Mouse (Mus musculus): ENCODE measurements around the gene Dpep3. TPM values are rescaled to one million over a fixed set of nuclear protein-coding genes. Genes with fewer than 3 reads are reported as not detected.
"Not testable (repeated sequence)": the region's sequence is repeated elsewhere in the genome, so short reads cannot be mapped to it uniquely, and the experiment has no call there.

Gene Dpep3
- not detected in 2 replicates for total RNA-seq (2014; rRNA removed)
- not detected in 2 replicates for polyA plus RNA-seq (2015; fragmentation: Nextera tagmentation; extraction: Ambion mirVana)

- Histone ChIP-seq H3K27ac (no peak within 1 kb of the TSS), H3K4me1 (ENCODE audit: insufficient read depth, low read length) (no peaks in the 10 kb centered on the region), H3K36me3 (ENCODE audit: insufficient read depth, low read length) (no peaks in the 10 kb centered on the region), H3K27me3 (ENCODE audit: insufficient read depth, low read length) (no peaks in the 10 kb centered on the region), H3K9me3 (ENCODE audit: low read length) (no peaks in the 10 kb centered on the region), H3K9ac (replicated peaks; ENCODE audit: low read length) (no peak within 1 kb of the TSS), H3K4me3 (ENCODE audit: low read length) (no peak within 1 kb of the TSS), H3K4me2 (ENCODE audit: low read depth, low read length) (no peak within 1 kb of the TSS)
- 92% methylated on average over 15 of the region's 15 CpGs for WGBS
- no peak for TF ChIP-seq CTCF (IDR thresholded peaks at IDR 0.05; ENCODE audit: low read depth)
- no peak for DNase-seq (ENCODE audit: low spot score)
- ATAC-seq, result no peak
These were observed at the start of gene Dpep3 for GRCm38 (mm10) chr8:105979325-105979724. Dpep3 (minus strand) TSS chr8:105979429.

GRCm38 (mm10) chr8:106022483-106022882 lies 43.3 kb upstream of the Dpep3 start:
- no peak overlapping the region for H3K4me3 ChIP-seq (ENCODE audit: low read length)
- H3K9ac ChIP-seq (replicated peaks; ENCODE audit: low read length), result no peak overlapping the region
- no peak overlapping the region for H3K4me2 ChIP-seq (ENCODE audit: low read depth, low read length)
- no peaks in the 10 kb centered on the region for H3K4me1 ChIP-seq (ENCODE audit: insufficient read depth, low read length)
- TF ChIP-seq CTCF (IDR thresholded peaks at IDR 0.05; ENCODE audit: low read depth), result peak; percentile 97
- H3K27ac ChIP-seq, result no peak overlapping the region
- H3K36me3 ChIP-seq (ENCODE audit: insufficient read depth, low read length), result peaks cover 4% of the 10 kb centered on the region; the same call in 1 of the 2 replicates
- peak; percentile 89 for DNase-seq (ENCODE audit: low spot score)
- H3K9me3 ChIP-seq (ENCODE audit: low read length), result no peaks in the 10 kb centered on the region
- H3K27me3 ChIP-seq (ENCODE audit: insufficient read depth, low read length), result no peaks in the 10 kb centered on the region
- peak; percentile 72; the same call in 1 of the 2 replicates for ATAC-seq

DNA sequence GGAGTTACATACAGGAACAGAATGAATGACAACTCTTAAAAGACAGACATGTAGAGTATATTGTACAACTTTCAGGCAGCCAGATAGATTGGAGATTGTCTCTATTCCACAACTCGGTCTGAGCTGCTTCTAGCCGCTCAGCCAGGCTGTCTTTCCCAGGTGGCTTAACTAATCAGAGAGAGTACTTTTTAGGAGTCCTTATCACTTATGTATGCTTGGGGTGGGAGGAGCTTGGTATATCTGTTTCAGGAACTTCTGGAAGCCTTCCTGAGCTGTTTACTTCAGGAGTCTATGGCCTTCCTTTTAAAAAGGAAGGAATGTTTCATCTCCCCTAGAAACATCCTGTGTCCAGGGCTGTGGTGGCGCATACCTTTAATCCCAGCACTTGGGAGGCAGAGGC lies 38.8 kb upstream of the Dpep3 start:
- ATAC-seq, result no peak
- Histone ChIP-seq H3K9ac (replicated peaks; ENCODE audit: low read length) (no peak overlapping the region), H3K27me3 (ENCODE audit: insufficient read depth, low read length) (no peaks in the 10 kb centered on the region), H3K4me1 (ENCODE audit: insufficient read depth, low read length) (no peaks in the 10 kb centered on the region), H3K27ac (no peak overlapping the region), H3K9me3 (ENCODE audit: low read length) (no peaks in the 10 kb centered on the region), H3K36me3 (ENCODE audit: insufficient read depth, low read length) (peaks cover 10% of the 10 kb centered on the region; the same call in 1 of the 2 replicates), H3K4me3 (ENCODE audit: low read length) (no peak overlapping the region), H3K4me2 (ENCODE audit: low read depth, low read length) (no peak overlapping the region)
- DNase-seq (ENCODE audit: low spot score), result no peak
- no peak for TF ChIP-seq CTCF (IDR thresholded peaks at IDR 0.05; ENCODE audit: low read depth)
- 91% methylated on average over 3 of the region's 3 CpGs for WGBS

GRCm38 (mm10) chr8:106017130-106017529 lies 37.9 kb upstream of the Dpep3 start:
- no peak for ATAC-seq
- Histone ChIP-seq H3K4me2 (ENCODE audit: low read depth, low read length) (no peak overlapping the region), H3K4me3 (ENCODE audit: low read length) (no peak overlapping the region), H3K9ac (replicated peaks; ENCODE audit: low read length) (no peak overlapping the region), H3K27me3 (ENCODE audit: insufficient read depth, low read length) (no peaks in the 10 kb centered on the region), H3K4me1 (ENCODE audit: insufficient read depth, low read length) (no peaks in the 10 kb centered on the region), H3K9me3 (ENCODE audit: low read length) (no peaks in the 10 kb centered on the region), H3K27ac (no peak overlapping the region), H3K36me3 (ENCODE audit: insufficient read depth, low read length) (peaks cover 10% of the 10 kb centered on the region; the same call in 1 of the 2 replicates)
- WGBS, result 96% methylated on average over 7 of the region's 7 CpGs
- DNase-seq (ENCODE audit: low spot score), result no peak
- TF ChIP-seq CTCF (IDR thresholded peaks at IDR 0.05; ENCODE audit: low read depth), result no peak

DNA sequence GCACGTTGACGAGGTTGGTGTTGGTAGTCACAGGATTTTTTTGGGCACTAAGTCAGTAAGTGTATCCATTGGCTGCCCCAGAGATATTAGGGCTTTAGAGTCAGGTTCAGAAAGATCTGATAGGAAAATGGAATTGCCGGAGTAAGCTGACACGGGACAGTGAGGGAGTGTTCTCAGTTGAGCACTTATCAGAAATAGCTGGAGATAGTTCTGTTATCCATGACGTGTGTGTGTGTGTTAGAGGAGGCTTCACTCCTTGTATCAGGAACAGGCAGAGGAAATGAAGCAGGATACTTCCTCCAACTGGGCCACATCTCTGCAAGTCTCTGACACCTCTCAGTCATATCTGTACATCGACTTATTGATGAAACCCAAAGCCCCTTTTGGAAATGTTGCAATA lies 37.1 kb upstream of the Dpep3 start:
- 91% methylated on average over 6 of the region's 6 CpGs for WGBS
- ATAC-seq (no peak), DNase-seq (ENCODE audit: low spot score) (no peak)
- H3K27me3 ChIP-seq (ENCODE audit: insufficient read depth, low read length), result no peaks in the 10 kb centered on the region
- H3K27ac ChIP-seq, result no peak overlapping the region
- H3K36me3 ChIP-seq (ENCODE audit: insufficient read depth, low read length), result peaks cover 10% of the 10 kb centered on the region; the same call in 1 of the 2 replicates
- H3K4me3 ChIP-seq (ENCODE audit: low read length), result no peak overlapping the region
- no peak overlapping the region for H3K4me2 ChIP-seq (ENCODE audit: low read depth, low read length)
- no peak for TF ChIP-seq CTCF (IDR thresholded peaks at IDR 0.05; ENCODE audit: low read depth)
- H3K9me3 ChIP-seq (ENCODE audit: low read length), result no peaks in the 10 kb centered on the region
- no peak overlapping the region for H3K9ac ChIP-seq (replicated peaks; ENCODE audit: low read length)
- no peaks in the 10 kb centered on the region for H3K4me1 ChIP-seq (ENCODE audit: insufficient read depth, low read length)

DNA sequence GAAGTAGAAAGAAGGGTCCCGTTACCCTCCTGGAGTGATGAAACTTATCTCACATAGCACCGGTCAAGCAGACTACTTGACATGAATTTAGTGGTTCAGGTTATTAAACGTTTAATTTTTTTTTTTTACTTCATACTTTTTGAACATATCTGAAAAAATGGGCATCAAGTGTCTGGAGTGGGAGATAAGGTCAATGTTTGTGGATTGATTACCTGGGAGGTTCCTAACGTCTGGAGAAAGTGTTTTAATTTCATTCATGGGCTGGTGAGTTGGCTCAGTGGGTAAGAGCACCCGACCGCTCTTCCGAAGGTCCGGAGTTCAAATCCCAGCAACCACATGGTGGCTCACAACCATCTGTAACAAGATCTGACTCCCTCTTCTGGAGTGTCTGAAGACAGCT lies 33.0 kb upstream of the Dpep3 start:
- Histone ChIP-seq H3K4me3 (ENCODE audit: low read length) (peak overlapping the region; percentile 78; the same call in 1 of the 2 replicates), H3K4me2 (ENCODE audit: low read depth, low read length) (peak overlapping the region; percentile 99)
- not testable (repeated sequence) for H3K9ac ChIP-seq (replicated peaks; ENCODE audit: low read length); H3K27me3 ChIP-seq (ENCODE audit: insufficient read depth, low read length); H3K9me3 ChIP-seq (ENCODE audit: low read length); H3K27ac ChIP-seq; H3K4me1 ChIP-seq (ENCODE audit: insufficient read depth, low read length); H3K36me3 ChIP-seq (ENCODE audit: insufficient read depth, low read length); ATAC-seq; DNase-seq (ENCODE audit: low spot score)
- WGBS, result 82% methylated on average over 8 of the region's 8 CpGs

- 0 out of 2 replicates have a peak, but pooled peaks cover 6% of the 10 kb centered on the region for H3K36me3 ChIP-seq (ENCODE audit: insufficient read depth, low read length)
- H3K4me3 ChIP-seq (ENCODE audit: low read length), result peak within 1 kb of the TSS; percentile 78
- H3K9me3 ChIP-seq (ENCODE audit: low read length), result no peaks in the 10 kb centered on the region
- H3K9ac ChIP-seq (replicated peaks; ENCODE audit: low read length), result peak within 1 kb of the TSS; percentile 81
- ATAC-seq (no peak), DNase-seq (ENCODE audit: low spot score) (peak; percentile 4)
- H3K27ac ChIP-seq, result peak within 1 kb of the TSS; percentile 76
- H3K27me3 ChIP-seq (ENCODE audit: insufficient read depth, low read length), result no peaks in the 10 kb centered on the region
- peak within 1 kb of the TSS; percentile 99 for H3K4me2 ChIP-seq (ENCODE audit: low read depth, low read length)
- 1% methylated on average over 6 of the region's 6 CpGs for WGBS
- no peak for TF ChIP-seq CTCF (IDR thresholded peaks at IDR 0.05; ENCODE audit: low read depth)
- 0 out of 2 replicates have a peak, but pooled peaks cover 5% of the 10 kb centered on the region for H3K4me1 ChIP-seq (ENCODE audit: insufficient read depth, low read length)
These were observed 32.4 kb upstream of the Dpep3 start, which contains the start of gene Ddx28 for GRCm38 (mm10) chr8:106011643-106011986. Ddx28 (minus strand) TSS chr8:106011882.

All from hindbrain, postnatal 0 days (tissue).